Mouse (Mus musculus) heart, embryonic 10.5 days (tissue): ENCODE measurements around the gene Gsdmc4. TPM values are rescaled to one million over a fixed set of nuclear protein-coding genes. Genes with fewer than 3 reads are reported as not detected.
A peak's percentile ranks its signal among the peaks of the same experiment; 100 is the strongest.
"Not testable (repeated sequence)": the region's sequence is repeated elsewhere in the genome, so short reads cannot be mapped to it uniquely, and the experiment has no call there.

Experiments used
- DNase-seq: peaks from one replicate; pipeline ENCODE4 v3.0.0-alpha.2; 2017; ENCODE audit warnings: low spot score
- H3K27ac ChIP-seq: fragments of 300-500 bp; sonication (generic); 2 replicates; pipeline ENCODE4 v1.5.1; 2016; ENCODE audit warnings: mild to moderate bottlenecking
- H3K27me3 ChIP-seq: fragments of 300-500 bp; sonication (generic); 2 replicates; pipeline ENCODE4 v1.6.1; 2016; ENCODE audit warnings: mild to moderate bottlenecking; ENCODE audit not compliant: poor library complexity, insufficient read depth, severe bottlenecking
- H3K36me3 ChIP-seq: fragments of 300-500 bp; sonication (generic); 2 replicates; pipeline ENCODE4 v1.6.1; 2016; ENCODE audit warnings: mild to moderate bottlenecking, moderate library complexity
- H3K4me1 ChIP-seq: fragments of 300-500 bp; sonication (generic); 2 replicates; pipeline ENCODE4 v1.6.1; 2016; ENCODE audit warnings: mild to moderate bottlenecking
- H3K4me3 ChIP-seq: fragments of 300-500 bp; sonication (generic); 2 replicates; pipeline ENCODE4 v1.5.1; 2016; ENCODE audit warnings: mild to moderate bottlenecking, moderate library complexity
- H3K9me3 ChIP-seq: fragments of 300-500 bp; sonication (generic); 2 replicates; pipeline ENCODE4 v1.6.1; 2016; ENCODE audit warnings: mild to moderate bottlenecking, moderate library complexity
- WGBS: fragments of 180-500 bp; shearing (Covaris S2); methylation state at CpG from one replicate; pipeline ENCODE4 v1.1.7; 2016; 5-methylcytosine and 5-hydroxymethylcytosine counted together
- polyA plus RNA-seq: library from polyadenylated mRNA; unstranded; fragments of >200 nt; fragmentation: Nextera tagmentation; extraction: Ambion mirVana; gene quantifications from 2 replicates; pipeline ENCODE4 v1.2.1, GENCODE M21; 2016

Gene Gsdmc4
- polyA plus RNA-seq, 1 experiment from 2014 or later = not detected

- H3K36me3 ChIP-seq, H3K4me1 ChIP-seq, H3K4me3 ChIP-seq, H3K27ac ChIP-seq, H3K27me3 ChIP-seq, H3K9me3 ChIP-seq: not testable (repeated sequence)
- WGBS = 36% methylated on average over 9 of the region's 9 CpGs
- DNase-seq = peak; percentile 80
These were observed 16.3 kb downstream of the Gsdmc4 start for GRCm38 (mm10) chr15:63895560-63896353.

- not testable (repeated sequence) for H3K4me1 ChIP-seq, DNase-seq, H3K27ac ChIP-seq, H3K27me3 ChIP-seq, H3K36me3 ChIP-seq, H3K9me3 ChIP-seq, H3K4me3 ChIP-seq
- 68% methylated on average over 5 of the region's 5 CpGs for WGBS
These were observed 23.7 kb downstream of the Gsdmc4 start for GRCm38 (mm10) chr15:63888440-63888839.

GRCm38 (mm10) chr15:63887949-63888348 lies 24.1 kb downstream of the Gsdmc4 start:
- H3K9me3 ChIP-seq, H3K4me1 ChIP-seq, DNase-seq, H3K36me3 ChIP-seq, H3K4me3 ChIP-seq, H3K27me3 ChIP-seq, H3K27ac ChIP-seq: not testable (repeated sequence)
- no CpG with 5 or more reads among the region's 5 CpGs for WGBS

- H3K36me3 ChIP-seq, H3K27me3 ChIP-seq, H3K4me3 ChIP-seq, H3K27ac ChIP-seq, H3K9me3 ChIP-seq, H3K4me1 ChIP-seq, DNase-seq: not testable (repeated sequence)
- 79% methylated on average over 1 of the region's 3 CpGs for WGBS
These were observed 33.6 kb downstream of the Gsdmc4 start, which contains the start of gene Gsdmc3 for GRCm38 (mm10) chr15:63878458-63878857. TSS of gene Gsdmc3 (minus strand) at chr15:63878558.

GRCm38 (mm10) chr15:63876160-63876559 lies 35.9 kb downstream of the Gsdmc4 start:
- H3K27me3 ChIP-seq, H3K27ac ChIP-seq, H3K4me1 ChIP-seq, H3K9me3 ChIP-seq, H3K36me3 ChIP-seq, H3K4me3 ChIP-seq, DNase-seq: not testable (repeated sequence)

GRCm38 (mm10) chr15:63861965-63862364 lies 50.1 kb downstream of the Gsdmc4 start:
- not testable (repeated sequence) for H3K4me1 ChIP-seq, H3K9me3 ChIP-seq, DNase-seq, H3K27ac ChIP-seq, H3K4me3 ChIP-seq, H3K27me3 ChIP-seq, H3K36me3 ChIP-seq
- WGBS = 47% methylated on average over 5 of the region's 5 CpGs

Other genes with a start within 250 kb of the Gsdmc4 start
- not detected in 2 replicates for gene Gsdmc2, start 67.1 kb downstream of the Gsdmc4 start, polyA plus RNA-seq
- not detected in 2 replicates for gene Gsdmc3, start 33.7 kb downstream of the Gsdmc4 start, polyA plus RNA-seq
- 60.7 and 64.9 TPM in 2 replicates for gene Fam49b, start 148.2 kb upstream of the Gsdmc4 start, polyA plus RNA-seq